Mouse (Mus musculus) embryonic fibroblast, embryonic 13.5 days (primary cell): ENCODE measurements around the gene Gucy2g. TPM values are rescaled to one million over a fixed set of nuclear protein-coding genes. Genes with fewer than 3 reads are reported as not detected.

Experiments
- H3K27ac ChIP-seq: 2 replicates; pipeline ENCODE4 v1.5.1; 2012; ENCODE audit warnings: low read length, control low read depth, inconsistent platforms; ENCODE audit not compliant: insufficient read depth
- H3K4me1 ChIP-seq: 2 replicates; pipeline ENCODE4 v1.6.1; 2011; ENCODE audit warnings: low read length; ENCODE audit not compliant: control insufficient read depth, insufficient read depth
- H3K4me3 ChIP-seq: 2 replicates; pipeline ENCODE4 v1.5.1; 2011; ENCODE audit warnings: mild to moderate bottlenecking, control low read depth, low read length; ENCODE audit not compliant: insufficient read depth
- CTCF ChIP-seq: IDR thresholded peaks from 2 replicates; pipeline ENCODE4 v1.5.1; 2011; ENCODE audit warnings: mild to moderate bottlenecking, control low read depth, low read length, moderate library complexity, borderline replicate concordance; ENCODE audit not compliant: insufficient read depth
- POLR2A ChIP-seq: IDR thresholded peaks from 2 replicates; pipeline ENCODE4 v1.6.1; 2011; ENCODE audit warnings: low read depth, mild to moderate bottlenecking, control low read depth, low read length, moderate library complexity
- polyA plus RNA-seq: library from polyadenylated mRNA; stranded (reverse); fragments of >200 nt; gene quantifications from 2 replicates; pipeline ENCODE4 v1.2.4, GENCODE M21; 2011; ENCODE audit warnings: low read depth; ENCODE audit not compliant: missing spikeins, insufficient read length

Gucy2g gene
- not detected in 2 replicates for polyA plus RNA-seq

- Histone ChIP-seq H3K27ac (no peak within 1 kb of the TSS), H3K4me1 (0 out of 2 replicates have a peak, but pooled peaks cover 6% of the 10 kb centered on the region), H3K4me3 (no peak within 1 kb of the TSS)
- no peak for TF ChIP-seq CTCF
- no peak for TF ChIP-seq POLR2A
Measured at GRCm38 (mm10) chr19:55241186-55241645, at the start of gene Gucy2g. TSS of gene Gucy2g (minus strand) at chr19:55241236.

- Histone ChIP-seq H3K27ac (no peak overlapping the region), H3K4me3 (no peak overlapping the region), H3K4me1 (no peaks in the 10 kb centered on the region; the same call in 1 of the 2 replicates)
- TF ChIP-seq CTCF (no peak), POLR2A (no peak)
Measured at GRCm38 (mm10) chr19:55288974-55289373, 47.9 kb upstream of the Gucy2g start.

GRCm38 (mm10) chr19:55286034-55286433, 45.0 kb upstream of the Gucy2g start:
- TF ChIP-seq POLR2A, result no peak
- TF ChIP-seq CTCF, result no peak
- no peak overlapping the region for H3K27ac ChIP-seq

GRCm38 (mm10) chr19:55284093-55284492, 43.1 kb upstream of the Gucy2g start:
- TF ChIP-seq POLR2A (no peak), CTCF (no peak)
- H3K27ac ChIP-seq, result no peak overlapping the region

More at GRCm38 (mm10) chr19:55286034-55286433, 45.0 kb upstream of the Gucy2g start:
- Histone ChIP-seq H3K4me1 (no peaks in the 10 kb centered on the region; the same call in 1 of the 2 replicates), H3K4me3 (no peak overlapping the region)

GRCm38 (mm10) chr19:55276770-55277169, 35.7 kb upstream of the Gucy2g start:
- no peaks in the 10 kb centered on the region for H3K4me1 ChIP-seq
- no peak for TF ChIP-seq POLR2A
- TF ChIP-seq CTCF, result no peak
- no peak overlapping the region for H3K27ac ChIP-seq
- H3K4me3 ChIP-seq, result no peak overlapping the region

More at GRCm38 (mm10) chr19:55284093-55284492, 43.1 kb upstream of the Gucy2g start:
- H3K4me1 ChIP-seq, result no peaks in the 10 kb centered on the region; the same call in 1 of the 2 replicates
- no peak overlapping the region for H3K4me3 ChIP-seq

GRCm38 (mm10) chr19:55276100-55276499, 35.1 kb upstream of the Gucy2g start:
- Histone ChIP-seq H3K4me1 (no peaks in the 10 kb centered on the region), H3K4me3 (no peak overlapping the region), H3K27ac (no peak overlapping the region)
- no peak for TF ChIP-seq POLR2A
- no peak for TF ChIP-seq CTCF

- H3K4me3 ChIP-seq, result no peak overlapping the region
- no peaks in the 10 kb centered on the region for H3K4me1 ChIP-seq
- H3K27ac ChIP-seq, result no peak overlapping the region
- no peak for TF ChIP-seq POLR2A
- no peak for TF ChIP-seq CTCF
Measured at GRCm38 (mm10) chr19:55273340-55273739, 32.3 kb upstream of the Gucy2g start.

GRCm38 (mm10) chr19:55271448-55271847, 30.4 kb upstream of the Gucy2g start:
- no peak overlapping the region for H3K27ac ChIP-seq

GRCm38 (mm10) chr19:55269051-55269450, 28.0 kb upstream of the Gucy2g start:
- Histone ChIP-seq H3K4me1 (no peaks in the 10 kb centered on the region), H3K27ac (no peak overlapping the region), H3K4me3 (no peak overlapping the region)
- TF ChIP-seq POLR2A (no peak), CTCF (no peak)

More at GRCm38 (mm10) chr19:55271448-55271847, 30.4 kb upstream of the Gucy2g start:
- Histone ChIP-seq H3K4me3 (no peak overlapping the region), H3K4me1 (no peaks in the 10 kb centered on the region)
- TF ChIP-seq CTCF (no peak), POLR2A (no peak)

GRCm38 (mm10) chr19:55268150-55268549, 27.1 kb upstream of the Gucy2g start:
- Histone ChIP-seq H3K27ac (no peak overlapping the region), H3K4me1 (no peaks in the 10 kb centered on the region), H3K4me3 (no peak overlapping the region)
- TF ChIP-seq POLR2A (no peak), CTCF (no peak)
